Mouse (Mus musculus) forelimb bud, embryonic 11.5 days (tissue): Measurements from ENCODE around the gene a.
"Not testable (repeated sequence)": the region's sequence is repeated elsewhere in the genome, so short reads cannot be mapped to it uniquely, and the experiment has no call there.

Experiments
- DNase-seq: peaks from one replicate; pipeline ENCODE4 v3.0.0-alpha.2; 2012; ENCODE audit warnings: low read depth, low spot score

The a gene

GRCm38 (mm10) chr2:155051622-155052351, 260.6 kb downstream of the a start:
- no peak for DNase-seq

- DNase-seq = no peak
Measured at GRCm38 (mm10) chr2:155052681-155053080, 261.5 kb downstream of the a start.

- DNase-seq = not testable (repeated sequence)
Measured at GRCm38 (mm10) chr2:155053512-155053911, 262.3 kb downstream of the a start.

GRCm38 (mm10) chr2:155054672-155055071, 263.5 kb downstream of the a start:
- peak; percentile 84 for DNase-seq

GRCm38 (mm10) chr2:155056076-155056578, 264.9 kb downstream of the a start:
- DNase-seq = no peak

- DNase-seq = no peak
Measured at GRCm38 (mm10) chr2:155057361-155057760, 266.2 kb downstream of the a start.

GRCm38 (mm10) chr2:155071027-155071426, 279.8 kb downstream of the a start:
- DNase-seq = no peak

- DNase-seq = no peak
Measured at GRCm38 (mm10) chr2:155072353-155073145, 281.3 kb downstream of the a start.

GRCm38 (mm10) chr2:155073347-155073746, 282.1 kb downstream of the a start:
- no peak for DNase-seq

- DNase-seq = peak; percentile 89
Measured at GRCm38 (mm10) chr2:155073978-155074765, 283.0 kb downstream of the a start, which contains the start of gene Ahcy. TSS of gene Ahcy (minus strand) at chr2:155074497.

- DNase-seq = peak; percentile 57
Measured at GRCm38 (mm10) chr2:155074766-155075330, 283.6 kb downstream of the a start.

- no peak for DNase-seq
Measured at GRCm38 (mm10) chr2:155075649-155076048, 284.4 kb downstream of the a start.

- no peak for DNase-seq
Measured at GRCm38 (mm10) chr2:155079500-155080178, 288.4 kb downstream of the a start.

GRCm38 (mm10) chr2:155080179-155080530, 289.0 kb downstream of the a start:
- no peak for DNase-seq

- DNase-seq = no peak
Measured at GRCm38 (mm10) chr2:155081056-155081455, 289.9 kb downstream of the a start.

GRCm38 (mm10) chr2:155082121-155082803, 291.1 kb downstream of the a start:
- peak; percentile 27 for DNase-seq

- DNase-seq = no peak
Measured at GRCm38 (mm10) chr2:155084546-155084945, 293.3 kb downstream of the a start.

- DNase-seq = no peak
Measured at GRCm38 (mm10) chr2:155086328-155086727, 295.1 kb downstream of the a start.

- no peak for DNase-seq
Measured at GRCm38 (mm10) chr2:155088264-155088663, 297.1 kb downstream of the a start.
